Mouse (Mus musculus): ENCODE measurements around the gene Aggf1. TPM values are rescaled to one million over a fixed set of nuclear protein-coding genes. Genes with fewer than 3 reads are reported as not detected.

Gene Aggf1
- polyA plus RNA-seq, 2 experiments: 13.0 to 14.9 TPM

DNA sequence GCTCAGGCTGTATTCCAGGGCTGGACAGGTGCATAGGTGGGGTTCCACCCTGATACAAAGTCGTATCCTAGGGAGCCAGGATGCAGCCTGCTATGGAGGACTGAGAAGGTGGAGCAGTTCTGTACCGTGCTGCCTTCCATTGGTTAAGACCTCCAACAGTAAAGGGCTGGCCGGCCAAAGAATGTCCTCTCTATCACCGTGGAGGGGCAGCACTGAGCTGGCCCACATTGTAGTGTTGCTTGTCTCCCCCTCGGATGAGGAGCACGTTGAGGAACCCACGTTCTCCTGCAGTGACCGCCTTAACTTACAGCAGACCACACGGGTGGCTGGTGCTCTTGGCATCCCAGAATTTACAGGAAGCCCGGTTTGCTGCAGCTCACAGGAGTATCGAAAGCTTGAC lies 44.6 kb downstream of the Aggf1 start:
- H3K9ac ChIP-seq (replicated peaks): no peak overlapping the region
- no peak overlapping the region for H3K27ac ChIP-seq
- H3K9me3 ChIP-seq (ENCODE audit: control insufficient read depth, low read length): no peaks in the 10 kb centered on the region
- WGBS (ENCODE audit: insufficient replicate concordance): 52% methylated on average over 11 of the region's 11 CpGs
- TF ChIP-seq EP300 (IDR thresholded peaks at IDR 0.05; ENCODE audit: low read depth): no peak
- TF ChIP-seq CTCF (IDR thresholded peaks at IDR 0.05; ENCODE audit: low read depth): peak; percentile 27; the same call in 1 of the 2 replicates
- no peaks in the 10 kb centered on the region for H3K36me3 ChIP-seq (replicated peaks; ENCODE audit: control insufficient read depth, insufficient read depth, low read depth)
- H3K27me3 ChIP-seq (ENCODE audit: control insufficient read depth, insufficient read depth, low read length): no peaks in the 10 kb centered on the region; the same call in 1 of the 2 replicates
- no peak for DNase-seq (ENCODE audit: low read depth in 3 of 3, low spot score in 3 of 3)
- H3K4me1 ChIP-seq (replicated peaks; ENCODE audit: control insufficient read depth in 2 of 2, insufficient read depth in 2 of 2, low read length in 1 of 2): peaks cover 0 to 3% of the 10 kb centered on the region in 2 experiments; a peak in 1 of 4 replicates
- no peak for ATAC-seq (ENCODE audit: insufficient read depth)
- no peak overlapping the region for H3K4me2 ChIP-seq (ENCODE audit: low read depth)
- no peak overlapping the region for H3K4me3 ChIP-seq (ENCODE audit: insufficient read depth in 1 of 2, low read depth in 2 of 2, low read length in 2 of 2)

DNA sequence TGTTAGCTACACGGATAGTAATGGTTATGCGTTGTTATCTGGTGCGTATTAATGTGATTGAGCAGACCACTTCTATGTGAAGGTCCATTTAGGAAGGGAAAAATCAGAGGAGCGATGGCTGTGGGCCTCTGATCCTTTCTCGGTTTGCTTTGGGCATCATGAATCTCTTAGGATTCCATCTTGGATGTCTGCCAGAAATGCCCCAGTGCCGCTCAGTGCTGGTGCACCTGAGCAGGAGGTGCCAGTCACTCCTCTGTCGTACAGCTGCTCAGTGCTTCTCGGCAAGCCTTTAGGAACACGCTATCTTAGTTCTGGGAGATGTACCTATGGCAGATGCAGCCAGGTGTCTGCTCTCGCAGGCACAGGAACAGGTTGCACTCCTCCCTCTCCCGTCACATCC lies 46.4 kb downstream of the Aggf1 start:
- Histone ChIP-seq H3K4me2 (ENCODE audit: low read depth) (no peak overlapping the region), H3K27ac (no peak overlapping the region), H3K36me3 (replicated peaks; ENCODE audit: control insufficient read depth, insufficient read depth, low read depth) (no peaks in the 10 kb centered on the region), H3K9ac (replicated peaks) (no peak overlapping the region), H3K4me3 (ENCODE audit: insufficient read depth in 1 of 2, low read depth in 2 of 2, low read length in 2 of 2) (no peak overlapping the region), H3K9me3 (ENCODE audit: control insufficient read depth, low read length) (no peaks in the 10 kb centered on the region), H3K27me3 (ENCODE audit: control insufficient read depth, insufficient read depth, low read length) (peaks cover 5% of the 10 kb centered on the region; the same call in 1 of the 2 replicates), H3K4me1 (replicated peaks; ENCODE audit: control insufficient read depth in 2 of 2, insufficient read depth in 2 of 2, low read length in 1 of 2) (peaks cover 0 to 3% of the 10 kb centered on the region in 2 experiments; a peak in 1 of 4 replicates)
- TF ChIP-seq CTCF (IDR thresholded peaks at IDR 0.05; ENCODE audit: low read depth) (no peak), EP300 (IDR thresholded peaks at IDR 0.05; ENCODE audit: low read depth) (no peak)
- no peak for DNase-seq (ENCODE audit: low read depth in 3 of 3, low spot score in 3 of 3)
- ATAC-seq (ENCODE audit: insufficient read depth): no peak
- WGBS (ENCODE audit: insufficient replicate concordance): 73% methylated on average over 11 of the region's 11 CpGs

DNA sequence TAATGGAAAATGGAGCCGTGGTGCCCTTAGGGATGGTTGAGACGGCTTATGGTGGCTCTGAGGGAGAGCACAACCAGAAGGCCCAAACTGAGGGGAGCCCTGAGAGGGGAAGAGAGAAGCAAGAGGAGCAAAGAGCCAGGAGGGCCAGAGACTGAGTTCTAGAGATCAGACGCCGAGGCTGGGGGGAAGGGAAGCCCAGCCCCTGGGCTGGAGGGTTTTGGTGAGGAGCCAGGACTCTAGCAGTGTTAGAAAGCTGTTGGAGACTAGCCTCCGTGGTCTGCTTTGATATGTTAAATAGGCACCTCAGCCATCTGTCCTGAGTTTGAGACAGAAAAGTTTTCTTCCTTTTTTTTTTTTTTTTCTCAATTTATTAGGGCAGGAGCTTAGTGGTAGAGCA lies 47.8 kb downstream of the Aggf1 start:
- Histone ChIP-seq H3K36me3 (replicated peaks; ENCODE audit: control insufficient read depth, insufficient read depth, low read depth) (no peaks in the 10 kb centered on the region), H3K4me1 (replicated peaks; ENCODE audit: control insufficient read depth in 2 of 2, insufficient read depth in 2 of 2, low read length in 1 of 2) (peaks cover 0 to 3% of the 10 kb centered on the region in 2 experiments; a peak in 1 of 4 replicates), H3K27ac (no peak overlapping the region), H3K4me2 (ENCODE audit: low read depth) (peak overlapping the region; percentile 73), H3K9ac (replicated peaks) (no peak overlapping the region; the same call in 1 of the 2 replicates), H3K4me3 (ENCODE audit: insufficient read depth in 1 of 2, low read depth in 2 of 2, low read length in 2 of 2) (peak overlapping the region; percentile 25 to 34; a peak in 2 of 4 replicates), H3K27me3 (ENCODE audit: control insufficient read depth, insufficient read depth, low read length) (peaks cover 5% of the 10 kb centered on the region; the same call in 1 of the 2 replicates), H3K9me3 (ENCODE audit: control insufficient read depth, low read length) (no peaks in the 10 kb centered on the region)
- DNase-seq (ENCODE audit: low read depth in 3 of 3, low spot score in 3 of 3): no peak
- 20% methylated on average over 5 of the region's 5 CpGs for WGBS (ENCODE audit: insufficient replicate concordance)
- ATAC-seq (ENCODE audit: insufficient read depth): no peak
- TF ChIP-seq EP300 (IDR thresholded peaks at IDR 0.05; ENCODE audit: low read depth): no peak
- TF ChIP-seq CTCF (IDR thresholded peaks at IDR 0.05; ENCODE audit: low read depth): no peak

DNA sequence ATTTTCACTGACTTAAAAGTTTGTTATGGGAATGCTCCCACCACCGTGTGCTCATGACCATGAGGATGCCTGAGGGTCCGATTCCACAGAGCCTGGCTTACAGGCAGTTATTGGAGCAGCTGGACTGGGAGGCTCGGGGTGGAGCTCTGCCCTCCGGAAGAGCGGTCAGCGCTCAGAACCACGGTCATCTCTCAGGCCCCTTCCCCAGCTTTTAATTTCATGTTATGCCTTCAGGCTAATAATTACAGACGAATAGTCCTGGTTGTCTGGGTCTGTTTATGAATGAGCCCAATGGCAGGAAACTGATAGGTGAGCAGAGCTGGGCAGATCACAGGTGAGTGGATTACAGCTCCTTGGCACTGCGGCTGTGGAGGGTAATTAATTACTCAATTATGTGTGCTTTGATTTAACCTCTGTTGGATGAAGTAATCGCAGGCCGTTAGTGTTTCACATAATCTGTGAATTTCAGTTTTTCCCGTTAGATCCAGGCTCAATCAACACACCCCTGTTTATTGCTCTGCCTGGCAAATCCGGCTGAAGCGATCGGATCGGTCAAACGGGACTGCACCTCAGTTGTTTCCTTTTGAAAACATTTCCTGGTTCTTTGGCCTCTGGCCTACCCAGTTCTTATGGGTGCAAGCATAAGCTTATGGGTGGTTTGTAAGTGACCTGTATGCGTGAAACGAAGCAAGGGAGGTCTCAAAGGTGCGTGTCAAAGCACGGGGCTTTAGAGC lies 48.4 kb downstream of the Aggf1 start:
- ATAC-seq (ENCODE audit: insufficient read depth) (no peak), DNase-seq (ENCODE audit: low read depth in 3 of 3, low spot score in 3 of 3) (no peak)
- TF ChIP-seq EP300 (IDR thresholded peaks at IDR 0.05; ENCODE audit: low read depth): no peak
- TF ChIP-seq CTCF (IDR thresholded peaks at IDR 0.05; ENCODE audit: low read depth): no peak
- no peaks in the 10 kb centered on the region for H3K36me3 ChIP-seq (replicated peaks; ENCODE audit: control insufficient read depth, insufficient read depth, low read depth)
- H3K9ac ChIP-seq (replicated peaks): no peak overlapping the region; the same call in 1 of the 2 replicates
- H3K9me3 ChIP-seq (ENCODE audit: control insufficient read depth, low read length): no peaks in the 10 kb centered on the region
- H3K27ac ChIP-seq: no peak overlapping the region
- H3K4me2 ChIP-seq (ENCODE audit: low read depth): peak overlapping the region; percentile 73
- peak overlapping the region; percentile 25 to 34; a peak in 3 of 4 replicates for H3K4me3 ChIP-seq (ENCODE audit: insufficient read depth in 1 of 2, low read depth in 2 of 2, low read length in 2 of 2)
- H3K27me3 ChIP-seq (ENCODE audit: control insufficient read depth, insufficient read depth, low read length): peaks cover 5% of the 10 kb centered on the region; the same call in 1 of the 2 replicates
- 25% methylated on average over 21 of the region's 21 CpGs for WGBS (ENCODE audit: insufficient replicate concordance)
- peaks cover 0 to 3% of the 10 kb centered on the region in 2 experiments; a peak in 1 of 4 replicates for H3K4me1 ChIP-seq (replicated peaks; ENCODE audit: control insufficient read depth in 2 of 2, insufficient read depth in 2 of 2, low read length in 1 of 2)

DNA sequence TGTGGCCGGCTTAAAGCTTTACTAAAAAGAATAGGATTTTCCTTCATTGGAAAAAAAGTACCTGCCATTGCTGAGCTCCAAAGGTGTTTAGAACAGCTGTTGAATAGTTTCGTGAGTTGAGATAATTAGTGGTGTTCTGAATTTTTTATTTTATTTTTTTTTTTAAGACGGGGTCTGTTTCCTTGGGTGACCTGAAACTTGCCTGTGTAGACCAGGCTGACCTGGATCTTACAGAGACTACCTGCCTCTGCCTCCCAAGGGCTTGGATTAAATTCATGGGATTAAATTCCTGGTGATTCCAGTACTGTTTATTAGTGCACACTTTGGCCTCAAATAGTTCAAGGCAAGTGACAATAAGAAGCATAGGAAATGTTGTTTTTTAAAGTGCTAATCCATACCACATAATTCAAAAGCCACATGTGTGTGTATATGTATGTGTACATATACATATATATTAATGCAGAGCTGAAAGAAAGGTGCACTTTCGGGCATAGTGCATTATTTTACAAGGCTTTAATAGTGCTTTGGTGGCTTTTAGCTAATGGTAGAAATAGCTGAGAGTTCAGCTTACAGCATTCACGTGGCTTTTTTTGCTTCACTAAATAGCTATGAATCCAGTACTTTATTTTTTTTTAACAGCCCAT lies 49.1 kb downstream of the Aggf1 start:
- Histone ChIP-seq H3K4me3 (ENCODE audit: insufficient read depth in 1 of 2, low read depth in 2 of 2, low read length in 2 of 2) (peak overlapping the region; percentile 64 to 69; a peak in 3 of 4 replicates), H3K9me3 (ENCODE audit: control insufficient read depth, low read length) (no peaks in the 10 kb centered on the region), H3K36me3 (replicated peaks; ENCODE audit: control insufficient read depth, insufficient read depth, low read depth) (no peaks in the 10 kb centered on the region), H3K27me3 (ENCODE audit: control insufficient read depth, insufficient read depth, low read length) (peaks cover 5% of the 10 kb centered on the region; the same call in 1 of the 2 replicates), H3K4me1 (replicated peaks; ENCODE audit: control insufficient read depth in 2 of 2, insufficient read depth in 2 of 2, low read length in 1 of 2) (peaks cover 0 to 3% of the 10 kb centered on the region in 2 experiments; a peak in 1 of 4 replicates), H3K4me2 (ENCODE audit: low read depth) (peak overlapping the region; percentile 73), H3K27ac (no peak overlapping the region), H3K9ac (replicated peaks) (peak overlapping the region; percentile 62)
- ATAC-seq (ENCODE audit: insufficient read depth) (no peak), DNase-seq (ENCODE audit: low read depth in 3 of 3, low spot score in 3 of 3) (no peak)
- WGBS (ENCODE audit: insufficient replicate concordance): 14% methylated on average over 5 of the region's 5 CpGs
- TF ChIP-seq CTCF (IDR thresholded peaks at IDR 0.05; ENCODE audit: low read depth): no peak
- TF ChIP-seq EP300 (IDR thresholded peaks at IDR 0.05; ENCODE audit: low read depth): no peak

All from liver, embryonic 14.5 days (tissue).